Mouse (Mus musculus) testis, adult 2 months (tissue): ENCODE results near the gene Plscr4. TPM values are rescaled to one million over a fixed set of nuclear protein-coding genes. Genes with fewer than 3 reads are reported as not detected.

Experiments
- H3K27ac ChIP-seq: fragments of 200-500 bp; 2 replicates; pipeline ENCODE4 v1.5.1; 2012; ENCODE audit warnings: low read depth, low read length; ENCODE audit not compliant: control insufficient read depth, insufficient read depth
- H3K27me3 ChIP-seq: fragments of 200-500 bp; 2 replicates; pipeline ENCODE4 v1.6.1; 2012; ENCODE audit warnings: mild to moderate bottlenecking, low read length, moderate library complexity; ENCODE audit not compliant: control insufficient read depth, insufficient read depth
- H3K36me3 ChIP-seq: fragments of 200-500 bp; 2 replicates; pipeline ENCODE4 v1.6.1; 2012; ENCODE audit warnings: mild to moderate bottlenecking, low read length; ENCODE audit not compliant: control insufficient read depth, insufficient read depth
- H3K4me1 ChIP-seq: fragments of 200-500 bp; 2 replicates; pipeline ENCODE4 v1.6.1; 2012; ENCODE audit warnings: low read length; ENCODE audit not compliant: control insufficient read depth, insufficient read depth
- H3K4me3 ChIP-seq: fragments of 200-500 bp; 2 replicates; pipeline ENCODE4 v1.5.1; 2012; ENCODE audit warnings: low read depth, mild to moderate bottlenecking, low read length, moderate library complexity, mixed read lengths; ENCODE audit not compliant: control insufficient read depth
- CTCF ChIP-seq: fragments of 200-500 bp; IDR thresholded peaks from 2 replicates; pipeline ENCODE4 v1.5.1; 2012; ENCODE audit warnings: low read depth, mild to moderate bottlenecking, inconsistent platforms, low read length, moderate library complexity; ENCODE audit not compliant: control insufficient read depth, insufficient read depth, insufficient replicate concordance
- POLR2A ChIP-seq: fragments of 200-500 bp; IDR thresholded peaks from 2 replicates; pipeline ENCODE4 v1.6.1; 2012; ENCODE audit warnings: low read depth, mild to moderate bottlenecking, inconsistent platforms, low read length, moderate library complexity; ENCODE audit not compliant: control insufficient read depth
- polyA plus RNA-seq: library from polyadenylated mRNA; depleted of rRNA; stranded (reverse); fragments of >200 nt; gene quantifications from 2 replicates; pipeline ENCODE4 v1.2.3, GENCODE M21; 2012

Plscr4 gene
- polyA plus RNA-seq, 1 experiment = 1.2 TPM

GRCm38 (mm10) chr9:92456605-92457004, 568 bp upstream of the Plscr4 start:
- H3K4me3 ChIP-seq = no peak overlapping the region
- peaks cover 3% of the 10 kb centered on the region for H3K4me1 ChIP-seq
- no peak overlapping the region for H3K27ac ChIP-seq
- no peaks in the 10 kb centered on the region for H3K27me3 ChIP-seq
- TF ChIP-seq CTCF = no peak
- no peak for TF ChIP-seq POLR2A
- H3K36me3 ChIP-seq = no peaks in the 10 kb centered on the region

- peak overlapping the region; percentile 59 for H3K4me3 ChIP-seq
- H3K36me3 ChIP-seq = no peaks in the 10 kb centered on the region
- TF ChIP-seq CTCF (no peak), POLR2A (no peak)
- peaks cover 3% of the 10 kb centered on the region for H3K4me1 ChIP-seq
- no peaks in the 10 kb centered on the region for H3K27me3 ChIP-seq
- H3K27ac ChIP-seq = peak overlapping the region; percentile 85
These were observed 858 bp downstream of the Plscr4 start for GRCm38 (mm10) chr9:92458059-92458402.

GRCm38 (mm10) chr9:92458418-92458817, 1.2 kb downstream of the Plscr4 start:
- Histone ChIP-seq H3K27me3 (no peaks in the 10 kb centered on the region), H3K36me3 (no peaks in the 10 kb centered on the region), H3K27ac (no peak overlapping the region), H3K4me1 (peaks cover 3% of the 10 kb centered on the region), H3K4me3 (no peak overlapping the region)
- TF ChIP-seq POLR2A (no peak), CTCF (no peak)

- Histone ChIP-seq H3K4me3 (no peak overlapping the region), H3K27me3 (no peaks in the 10 kb centered on the region), H3K4me1 (no peaks in the 10 kb centered on the region), H3K27ac (no peak overlapping the region), H3K36me3 (no peaks in the 10 kb centered on the region)
- TF ChIP-seq CTCF = no peak
- no peak for TF ChIP-seq POLR2A
These were observed 10.6 kb downstream of the Plscr4 start for GRCm38 (mm10) chr9:92467724-92468123.

- H3K27me3 ChIP-seq = no peaks in the 10 kb centered on the region
- no peak for TF ChIP-seq CTCF
- TF ChIP-seq POLR2A = no peak
- H3K4me3 ChIP-seq = no peak overlapping the region
- no peaks in the 10 kb centered on the region for H3K4me1 ChIP-seq
- H3K36me3 ChIP-seq = no peaks in the 10 kb centered on the region
- no peak overlapping the region for H3K27ac ChIP-seq
These were observed 15.2 kb downstream of the Plscr4 start for GRCm38 (mm10) chr9:92472256-92472855.

GRCm38 (mm10) chr9:92473178-92473577, 16.0 kb downstream of the Plscr4 start:
- Histone ChIP-seq H3K27ac (no peak overlapping the region), H3K27me3 (no peaks in the 10 kb centered on the region), H3K36me3 (no peaks in the 10 kb centered on the region), H3K4me1 (no peaks in the 10 kb centered on the region), H3K4me3 (no peak overlapping the region)
- TF ChIP-seq POLR2A (no peak), CTCF (no peak)

GRCm38 (mm10) chr9:92474244-92474643, 17.1 kb downstream of the Plscr4 start:
- no peak for TF ChIP-seq POLR2A
- TF ChIP-seq CTCF = no peak
- no peaks in the 10 kb centered on the region for H3K27me3 ChIP-seq
- H3K4me3 ChIP-seq = no peak overlapping the region
- H3K36me3 ChIP-seq = no peaks in the 10 kb centered on the region
- H3K4me1 ChIP-seq = no peaks in the 10 kb centered on the region
- H3K27ac ChIP-seq = no peak overlapping the region

GRCm38 (mm10) chr9:92481663-92482062, 24.5 kb downstream of the Plscr4 start:
- TF ChIP-seq POLR2A (no peak), CTCF (no peak)
- no peaks in the 10 kb centered on the region for H3K27me3 ChIP-seq
- H3K27ac ChIP-seq = no peak overlapping the region
- no peaks in the 10 kb centered on the region for H3K36me3 ChIP-seq
- H3K4me1 ChIP-seq = no peaks in the 10 kb centered on the region
- no peak overlapping the region for H3K4me3 ChIP-seq
